Mouse (Mus musculus) heart, adult 2 months (tissue): ENCODE measurements at regions not wholly inside any gene's neighbourhood (a gene's known extent, or its start where the extent isn't known, plus 50 kb on each side); places are given as distances from the start of the nearest gene placed in this dataset.

Experiments used
- CTCF ChIP-seq: fragments of 200-600 bp; IDR thresholded peaks from 2 replicates; pipeline ENCODE4 v1.8.1; 2022; ENCODE audit warnings: antibody characterized with exemption, mild to moderate bottlenecking, moderate library complexity
- POLR2A ChIP-seq: fragments of 200-500 bp; IDR thresholded peaks from 2 replicates; pipeline ENCODE4 v1.6.1; 2011; ENCODE audit warnings: mild to moderate bottlenecking, low read depth, low read length, control low read depth; ENCODE audit not compliant: insufficient read depth

GRCm38 (mm10) chr15:10843060-10843695 is 109.0 kb upstream of the C1qtnf3 start:
- TF ChIP-seq POLR2A (no peak), CTCF (no peak)
